Mouse (Mus musculus) ovary, postnatal 36 days (tissue): Measurements from ENCODE around the gene Coro1c.

Experiments
- DNase-seq: peaks from one replicate; pipeline ENCODE4 v3.0.0; 2022; ENCODE audit warnings: low spot score, mixed read lengths

Gene Coro1c

DNA sequence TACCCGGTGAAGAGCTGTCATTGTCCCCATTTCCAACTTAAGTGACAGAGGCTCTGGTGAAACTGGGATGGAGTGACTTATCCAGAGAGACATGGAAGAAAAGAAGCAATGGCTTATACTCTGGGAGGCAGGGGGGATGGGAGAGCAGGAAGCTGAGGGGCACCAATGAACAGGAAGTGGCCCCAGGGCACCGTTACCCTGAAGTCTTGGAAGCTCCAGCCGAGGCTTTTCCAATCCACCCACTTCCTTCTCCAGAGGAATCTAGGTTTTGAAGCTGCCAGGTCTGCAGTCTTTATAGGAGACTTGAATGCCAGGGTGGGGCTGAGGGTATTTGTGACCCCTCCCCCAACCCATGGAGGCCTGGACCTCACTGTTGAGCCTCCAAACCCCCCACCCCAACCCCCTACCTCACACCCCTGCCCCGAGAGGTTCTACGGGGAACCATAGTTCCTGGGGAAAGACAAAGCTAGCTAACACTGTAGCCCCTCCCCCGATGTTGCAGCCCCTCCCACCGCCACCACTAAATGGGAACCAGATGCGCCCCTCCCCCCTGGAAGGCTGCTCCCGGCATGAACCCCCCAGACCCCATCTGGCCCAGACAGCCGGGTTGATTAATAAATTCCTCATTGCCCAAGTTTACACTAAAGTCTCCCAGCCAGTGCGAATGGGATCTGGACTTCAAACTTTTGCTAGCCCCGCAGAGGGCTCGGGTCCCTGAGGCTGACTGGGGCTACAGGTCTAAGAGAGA is 112.0 kb downstream of the Coro1c start:
- no peak for DNase-seq
